Mouse (Mus musculus): ENCODE data around the gene Nol3.
"Not testable (repeated sequence)": the region's sequence is repeated elsewhere in the genome, so short reads cannot be mapped to it uniquely, and the experiment has no call there.

The Nol3 gene

GRCm38 (mm10) chr8:105275840-105276239 lies at the start of gene Nol3:
Gene Nol3 (plus strand): TSS chr8:105276140.
- no peak for DNase-seq

DNA sequence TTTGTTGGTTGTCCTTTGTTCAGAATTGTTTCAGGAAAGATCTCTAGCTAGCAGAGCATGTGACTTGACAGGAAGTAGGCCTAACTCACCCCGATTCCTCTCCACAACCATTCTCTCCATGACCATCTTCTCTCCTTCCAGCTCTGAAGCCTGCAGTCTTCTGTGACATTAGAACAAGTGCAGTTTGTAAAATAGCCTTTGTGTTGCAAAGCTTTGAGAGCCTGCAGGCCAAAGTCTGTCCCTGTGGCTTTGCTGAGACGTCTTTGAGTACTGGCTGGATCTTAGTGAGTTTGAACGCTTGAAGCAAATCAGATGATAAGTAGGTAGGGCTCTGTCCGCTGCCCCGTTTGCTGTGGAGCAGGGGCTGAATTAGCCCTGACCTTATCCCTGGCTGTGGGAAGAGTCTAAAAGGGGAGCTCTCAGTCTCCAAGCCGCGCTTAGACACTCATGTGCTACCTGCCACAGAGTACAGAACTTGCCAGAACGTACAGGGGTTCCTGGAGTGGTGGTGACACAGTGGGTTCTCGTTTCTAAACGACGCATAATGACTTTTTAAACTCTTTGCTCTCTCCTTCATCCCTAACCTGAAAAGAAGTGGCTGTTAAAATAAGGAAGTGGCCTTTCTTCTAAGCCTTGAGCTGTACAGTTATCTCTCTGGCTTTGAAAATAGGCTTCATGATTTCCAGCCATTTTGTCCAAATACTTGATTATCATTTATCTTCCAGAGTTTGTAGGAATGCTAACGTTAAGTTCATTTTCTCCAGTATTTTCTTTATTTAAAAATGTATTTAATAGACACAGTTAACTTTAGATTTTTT lies 44.2 kb upstream of the Nol3 start:
- no peak for DNase-seq

DNA sequence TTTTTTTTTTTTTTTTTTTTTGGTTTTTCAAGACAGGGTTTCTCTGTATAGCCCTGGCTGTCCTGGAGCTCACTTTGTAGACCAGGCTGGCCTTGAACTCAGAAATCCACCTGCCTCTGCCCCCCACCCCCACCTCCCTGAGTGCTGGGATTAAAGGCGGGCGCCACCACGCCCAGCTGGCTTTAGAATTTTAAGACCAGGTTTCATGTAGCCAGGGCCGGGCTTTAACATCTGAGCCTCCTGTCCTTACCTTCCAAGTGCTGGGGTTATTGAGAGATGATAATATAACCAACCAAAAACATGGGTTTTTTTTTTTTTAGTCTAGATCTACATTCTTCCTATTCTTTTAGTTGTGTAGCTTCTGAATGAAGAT lies 43.6 kb upstream of the Nol3 start:
- DNase-seq: not testable (repeated sequence)

- no peak for DNase-seq
Observed at GRCm38 (mm10) chr8:105233126-105233935, 42.6 kb upstream of the Nol3 start.

GRCm38 (mm10) chr8:105235206-105235605 lies 40.7 kb upstream of the Nol3 start:
- DNase-seq: no peak

GRCm38 (mm10) chr8:105237442-105238142 lies 38.3 kb upstream of the Nol3 start:
- DNase-seq: no peak

- DNase-seq: no peak
Observed at GRCm38 (mm10) chr8:105241016-105241415, 34.9 kb upstream of the Nol3 start.

- no peak for DNase-seq
Observed at GRCm38 (mm10) chr8:105251954-105252353, 24.0 kb upstream of the Nol3 start.

DNA sequence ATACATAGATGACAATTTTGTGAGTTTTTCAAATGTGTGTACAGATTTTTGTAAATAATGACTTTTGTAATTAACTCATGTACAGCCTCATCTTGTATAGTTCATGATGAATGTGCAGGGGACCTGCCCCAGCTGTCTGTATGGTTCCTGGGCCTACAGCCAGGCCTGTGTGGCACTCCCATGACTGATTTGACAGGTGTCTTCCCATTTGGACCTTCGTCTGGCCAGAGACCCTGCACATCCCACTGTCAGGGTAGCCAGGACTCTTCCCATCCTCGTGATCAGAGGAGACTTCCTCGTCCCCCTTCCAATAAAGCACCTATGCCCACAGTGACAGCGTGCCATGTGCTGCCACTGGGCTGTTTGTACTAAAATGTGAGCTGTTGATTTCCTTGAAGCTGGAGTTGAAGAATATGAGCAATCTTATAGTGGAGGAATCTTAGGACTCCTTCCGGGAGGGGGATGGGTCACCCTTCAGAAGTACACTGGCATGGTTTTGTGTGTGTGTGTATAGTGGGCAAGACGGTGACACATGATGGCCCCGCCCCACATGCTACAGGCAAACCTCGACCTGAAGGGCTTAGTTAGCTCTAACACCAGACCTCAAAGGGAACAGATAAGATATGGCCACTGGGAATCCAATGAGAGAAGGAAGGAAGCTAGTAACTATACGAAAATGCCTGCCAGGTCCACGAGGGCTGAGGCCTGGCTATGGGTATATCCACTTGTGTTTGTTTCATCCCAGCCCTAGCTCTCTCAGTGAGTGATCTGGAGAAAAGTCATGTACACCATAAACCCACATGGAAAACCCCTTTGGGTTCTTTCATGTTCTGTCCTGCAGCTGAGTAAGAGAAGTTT lies 23.0 kb upstream of the Nol3 start:
- no peak for DNase-seq

DNA sequence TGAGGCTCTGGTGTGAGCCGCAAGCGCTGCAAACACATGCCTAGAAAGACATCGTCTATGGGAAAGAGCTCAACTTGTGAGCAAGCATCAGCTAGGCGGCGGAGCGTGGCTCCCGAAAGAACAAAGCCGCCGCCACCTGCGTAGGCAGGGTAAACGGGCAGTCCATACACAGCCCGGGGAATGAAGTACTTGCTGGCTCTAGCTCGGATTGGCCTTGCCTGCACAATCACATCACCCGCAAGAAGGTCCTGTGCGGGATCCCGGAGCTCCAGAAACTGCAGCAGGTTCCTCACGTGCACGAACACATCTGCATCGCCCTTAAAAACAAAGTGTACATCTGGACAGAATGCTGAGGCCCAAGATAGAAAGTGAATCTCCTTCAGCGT lies 22.2 kb upstream of the Nol3 start:
- no peak for DNase-seq

DNA sequence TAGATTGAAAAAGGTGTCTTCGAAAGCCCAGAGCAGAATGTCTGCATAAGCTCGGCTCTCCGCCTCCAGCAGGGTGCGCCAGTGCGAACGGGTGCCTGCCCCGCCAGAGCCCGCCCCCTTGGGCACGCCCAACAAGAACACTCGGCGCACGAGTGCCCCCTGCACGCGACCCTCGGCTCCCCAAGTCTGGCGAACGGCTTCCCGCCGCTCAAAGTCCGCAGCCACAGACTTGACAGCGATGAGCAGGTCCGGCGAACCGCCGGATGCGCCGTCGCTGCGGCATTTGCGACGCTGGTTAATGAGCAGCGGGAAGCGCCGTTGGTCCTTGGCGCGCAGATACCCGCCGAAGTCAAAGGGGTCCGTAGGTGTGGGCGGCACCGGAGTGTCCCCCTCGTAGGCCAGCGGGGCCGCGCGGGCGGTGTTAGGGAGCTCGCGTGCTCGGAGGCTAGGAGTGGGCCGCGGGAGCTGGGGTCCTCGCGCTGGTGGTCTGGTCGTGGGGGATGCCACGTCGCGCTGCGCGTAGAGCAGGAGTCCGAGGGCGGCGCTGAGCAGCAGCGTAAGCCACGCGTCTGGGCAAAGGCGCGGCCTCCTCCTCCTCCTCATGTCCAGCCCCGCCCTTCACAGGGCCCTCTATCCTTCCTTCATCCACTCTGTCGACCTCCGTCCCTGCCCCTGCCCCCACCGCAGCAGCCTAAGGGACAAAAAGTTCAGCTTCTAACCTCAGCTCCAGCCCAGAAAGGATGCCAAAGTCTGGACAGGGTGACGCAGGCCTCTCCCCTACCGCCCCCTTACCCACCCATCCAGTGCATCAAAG lies 21.6 kb upstream of the Nol3 start:
- DNase-seq: peak; percentile 97

DNA sequence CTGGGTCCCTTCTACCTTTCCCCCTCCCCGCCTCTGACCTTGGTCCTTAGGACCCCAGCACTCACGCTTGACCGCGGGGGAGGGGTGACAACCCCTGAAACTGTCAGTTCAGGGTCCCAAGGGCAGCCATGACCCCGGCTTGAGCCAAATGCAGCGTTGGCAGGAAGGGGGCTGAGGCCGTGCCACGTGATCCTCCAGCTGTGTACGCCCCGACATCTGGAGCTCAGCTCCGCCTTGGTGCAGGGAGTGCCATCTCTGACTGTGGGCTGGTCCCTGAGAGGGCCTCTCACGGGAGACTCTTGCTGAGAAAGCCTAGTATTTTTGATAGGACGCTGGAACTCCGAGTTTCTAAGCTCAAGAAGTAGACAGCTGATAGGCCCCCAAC lies 21.0 kb upstream of the Nol3 start, which contains the start of gene B3gnt9:
TSS of gene B3gnt9 (minus strand) at position 188 of the 385 bp plus-strand sequence.
- DNase-seq: peak; percentile 77

- DNase-seq: no peak
Observed at GRCm38 (mm10) chr8:105257318-105258114, 18.4 kb upstream of the Nol3 start.

- no peak for DNase-seq
Observed at GRCm38 (mm10) chr8:105258911-105259720, 16.8 kb upstream of the Nol3 start.

- DNase-seq: peak; percentile 79
Observed at GRCm38 (mm10) chr8:105259721-105260320, 16.1 kb upstream of the Nol3 start.

DNA sequence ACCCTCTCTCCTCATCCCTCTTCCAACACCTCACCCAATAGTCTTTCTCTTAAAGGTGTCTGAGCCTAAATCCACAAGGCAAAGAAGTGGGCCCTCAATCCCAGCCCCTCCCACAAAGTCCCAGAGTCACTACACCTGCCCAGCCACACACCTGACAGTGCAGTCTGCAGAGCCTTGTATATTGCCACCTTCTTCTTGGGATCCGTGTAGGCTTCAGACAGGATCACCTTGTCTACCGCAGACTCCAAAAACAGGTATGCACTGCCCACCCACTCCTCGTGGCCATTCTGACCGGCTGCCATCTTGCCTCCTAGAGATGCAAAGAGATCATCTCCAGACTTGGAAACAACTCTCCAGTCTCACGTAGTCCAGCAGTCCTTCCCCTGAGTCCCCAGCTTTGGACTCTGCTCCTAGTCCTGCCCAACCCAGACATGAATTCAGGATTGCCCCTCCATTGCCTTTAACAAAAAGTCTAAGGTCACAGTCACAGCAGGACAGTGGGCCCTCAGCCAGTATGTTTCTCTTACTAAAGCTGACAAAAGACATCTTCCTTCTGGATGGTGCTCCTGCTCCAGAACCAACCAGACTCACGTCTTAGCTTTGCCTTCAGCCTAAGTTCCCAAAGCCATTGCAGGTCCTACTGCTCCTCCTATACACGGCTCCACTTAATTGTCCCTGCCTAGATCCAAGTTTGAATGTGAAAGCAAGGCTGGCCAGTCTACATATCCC lies 15.4 kb upstream of the Nol3 start:
- DNase-seq: no peak

DNA sequence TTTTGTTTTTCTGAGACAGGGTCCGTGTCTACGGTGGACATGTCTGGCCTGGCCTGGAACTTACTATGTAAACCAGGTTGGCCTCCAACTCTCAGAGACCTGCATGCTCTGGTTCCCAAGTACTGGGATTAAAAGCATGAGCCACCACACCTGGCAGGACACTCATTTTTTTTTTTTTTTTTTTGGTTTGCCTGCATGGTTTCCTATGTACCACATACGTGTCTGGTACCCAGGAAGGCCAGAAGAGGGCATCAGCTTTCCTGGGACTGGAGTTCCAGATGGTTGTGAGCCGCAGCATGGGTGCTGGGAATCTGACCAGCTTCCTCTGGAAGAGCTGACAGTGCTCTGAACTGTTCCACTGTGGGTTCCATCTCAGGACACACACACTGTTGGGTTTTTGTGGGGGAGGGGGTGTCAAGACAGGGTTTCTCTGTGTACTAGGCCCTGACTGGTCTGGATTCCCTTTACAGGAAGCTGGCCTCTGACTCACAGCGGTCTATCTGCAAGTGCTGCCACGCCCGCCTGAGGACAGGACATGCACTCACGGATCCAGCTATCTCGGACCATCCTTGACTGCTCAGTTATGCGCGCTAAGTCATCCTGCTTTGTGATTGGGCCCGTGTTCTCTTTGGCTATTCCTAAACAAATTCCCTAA lies 14.5 kb upstream of the Nol3 start:
- DNase-seq: no peak
